Mouse (Mus musculus): Measurements from ENCODE around the gene Cog3. TPM values are rescaled to one million over a fixed set of nuclear protein-coding genes. Genes with fewer than 3 reads are reported as not detected.

The Cog3 gene
- polyA plus RNA-seq, 1 experiment: 7.1 TPM

- no peak for TF ChIP-seq GATA1 (IDR thresholded peaks at IDR 0.05; ENCODE audit: low read length)
Observed at GRCm38 (mm10) chr14:75661548-75661947, 92.8 kb downstream of the Cog3 start.

- no peak for TF ChIP-seq GATA1 (IDR thresholded peaks at IDR 0.05; ENCODE audit: low read length)
Observed at GRCm38 (mm10) chr14:75660936-75661335, 93.4 kb downstream of the Cog3 start.

Other genes with a start within 250 kb of the Cog3 start
- not detected in 2 replicates for gene Spert, start 161.4 kb downstream of the Cog3 start, polyA plus RNA-seq (2012)
- gene Erich6b, start 112.3 kb downstream of the Cog3 start, polyA plus RNA-seq (2012): not detected in 2 replicates
- gene Slc25a30, start 32.5 kb upstream of the Cog3 start, polyA plus RNA-seq (2012): 44.8 and 49.0 TPM in 2 replicates
- gene Tpt1, start 90.6 kb upstream of the Cog3 start, polyA plus RNA-seq (2012): 1,736 and 1,811 TPM in 2 replicates
- gene Kctd4, start 200.5 kb upstream of the Cog3 start, polyA plus RNA-seq (2012): not detected in 2 replicates